Mouse (Mus musculus) lung, adult 2 months (tissue): ENCODE results near the gene Kcng3. TPM values are rescaled to one million over a fixed set of nuclear protein-coding genes. Genes with fewer than 3 reads are reported as not detected.

Experiments used
- DNase-seq: peaks from one replicate; pipeline ENCODE4 v3.0.0; 2022
- H3K4me1 ChIP-seq: fragments of 200-500 bp; 2 replicates; pipeline ENCODE4 v1.6.1; 2011; ENCODE audit warnings: low read length; ENCODE audit not compliant: control insufficient read depth, insufficient read depth
- H3K4me3 ChIP-seq: fragments of 200-500 bp; replicated peaks from 2 replicates; pipeline ENCODE3; 2011; ENCODE audit warnings: low read depth, mild to moderate bottlenecking, control low read depth, low read length; ENCODE audit errors: extremely low read depth
- CTCF ChIP-seq: fragments of 200-500 bp; IDR thresholded peaks from 2 replicates; pipeline ENCODE4 v1.5.1; 2011; ENCODE audit warnings: mild to moderate bottlenecking, low read length, control low read depth; ENCODE audit not compliant: insufficient read depth
- POLR2A ChIP-seq: fragments of 200-500 bp; IDR thresholded peaks from 2 replicates; pipeline ENCODE4 v1.6.1; 2011; ENCODE audit warnings: low read depth, mild to moderate bottlenecking, control low read depth, low read length, borderline replicate concordance; ENCODE audit errors: extremely low read depth
- WGBS: fragments of 180-500 bp; shearing (Covaris S2); methylation state at CpG from one replicate; pipeline ENCODE4 v1.1.7; 2018; 5-methylcytosine and 5-hydroxymethylcytosine counted together
- polyA plus RNA-seq: library from polyadenylated mRNA; depleted of rRNA; stranded (reverse); fragments of >200 nt; gene quantifications from 2 replicates; pipeline ENCODE4 v1.2.3, GENCODE M21; 2012

Gene Kcng3
- polyA plus RNA-seq, 1 experiment: 0.05 TPM

DNA sequence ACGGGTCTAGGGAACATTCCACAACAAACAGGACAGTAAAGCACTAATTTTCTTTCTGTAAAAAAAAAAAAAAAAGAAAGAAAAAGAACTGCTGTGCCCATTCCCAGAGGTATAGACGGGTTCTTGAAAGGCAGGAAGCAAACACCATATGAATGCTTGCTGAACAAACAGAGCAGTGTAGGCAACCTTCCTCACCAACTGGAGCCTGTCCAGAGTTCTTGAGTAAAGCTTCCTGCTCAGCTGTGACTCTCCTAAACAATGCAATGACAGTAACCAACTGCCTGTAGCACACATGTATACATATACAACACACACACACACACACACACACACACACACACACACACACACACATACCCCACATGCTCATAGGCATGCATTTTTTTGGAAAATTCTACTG lies 49.1 kb downstream of the Kcng3 start:
- no peak for DNase-seq
- no peak overlapping the region for H3K4me3 ChIP-seq
- TF ChIP-seq POLR2A: no peak
- TF ChIP-seq CTCF: no peak
- 21% methylated on average over 2 of the region's 2 CpGs for WGBS
- H3K4me1 ChIP-seq: no peaks in the 10 kb centered on the region

DNA sequence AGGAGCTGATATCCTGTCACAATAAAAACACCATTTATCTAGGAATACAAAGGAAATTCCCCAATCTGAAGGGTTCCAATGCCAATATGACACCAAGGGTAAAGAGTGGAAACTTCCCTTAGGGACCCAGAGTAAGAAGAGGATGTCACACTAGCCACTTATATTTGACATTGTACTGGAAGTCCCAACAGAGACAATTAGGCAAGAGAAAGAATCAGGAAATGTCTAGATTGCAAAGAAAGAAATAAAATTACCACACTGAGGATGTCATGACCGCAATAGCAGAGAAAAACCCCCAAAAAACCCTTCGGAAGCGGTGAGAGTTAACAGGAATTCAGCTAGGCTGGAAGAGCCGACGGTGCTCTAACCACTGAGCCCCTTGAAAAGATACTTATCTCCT lies 51.0 kb downstream of the Kcng3 start:
- no peak for DNase-seq
- TF ChIP-seq CTCF (no peak), POLR2A (no peak)
- no peaks in the 10 kb centered on the region for H3K4me1 ChIP-seq
- H3K4me3 ChIP-seq: no peak overlapping the region
- WGBS: 83% methylated on average over 5 of the region's 5 CpGs

DNA sequence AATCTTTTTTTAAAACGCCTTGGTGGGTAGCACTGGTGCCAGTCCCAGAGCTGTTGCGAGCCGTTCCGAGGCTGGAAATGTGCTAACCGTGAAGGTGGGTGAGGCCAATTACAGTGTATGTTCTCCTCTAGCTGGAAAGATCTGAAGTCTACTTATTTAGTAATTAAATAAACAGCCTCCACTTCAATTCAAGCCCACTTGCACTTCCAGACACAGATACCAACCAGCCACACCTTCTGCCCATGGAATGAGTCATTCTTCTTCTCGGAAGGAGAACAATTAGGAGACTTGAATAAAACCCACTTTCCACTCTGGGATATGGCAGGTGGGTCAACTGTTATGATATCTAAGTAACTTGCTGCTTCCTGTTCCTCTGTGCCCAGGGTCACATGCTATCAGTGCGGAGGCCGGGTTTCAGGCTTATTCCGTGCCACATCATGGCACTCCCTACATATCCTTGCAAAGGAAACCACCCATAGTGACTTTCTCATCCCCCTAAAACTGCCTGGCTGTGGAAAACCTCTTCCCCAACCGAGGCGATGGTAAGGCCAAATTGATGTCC lies 54.8 kb downstream of the Kcng3 start:
- 70% methylated on average over 11 of the region's 11 CpGs for WGBS
- Histone ChIP-seq H3K4me1 (no peaks in the 10 kb centered on the region), H3K4me3 (no peak overlapping the region)
- DNase-seq: no peak
- TF ChIP-seq CTCF (no peak), POLR2A (no peak)

DNA sequence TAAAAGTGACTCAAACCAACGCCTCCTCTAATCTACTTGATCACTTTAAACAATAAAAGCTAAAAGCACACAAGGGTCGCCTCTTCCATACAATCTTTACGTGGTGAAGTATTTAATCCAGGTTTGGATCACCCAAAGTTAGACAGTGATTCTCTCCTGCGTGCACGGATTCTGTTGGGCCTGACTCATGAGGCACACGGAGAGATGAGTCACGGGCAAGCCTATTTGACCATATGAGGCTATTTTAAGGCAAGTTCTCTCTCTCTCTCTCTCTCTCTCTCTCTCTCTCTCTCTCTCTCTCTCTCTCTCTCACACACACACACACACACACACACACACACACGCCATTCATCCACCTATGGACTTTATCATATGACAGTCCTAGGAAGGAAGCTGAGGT lies 57.1 kb downstream of the Kcng3 start:
- no peak for TF ChIP-seq CTCF
- TF ChIP-seq POLR2A: no peak
- no peaks in the 10 kb centered on the region for H3K4me1 ChIP-seq
- 83% methylated on average over 8 of the region's 8 CpGs for WGBS
- no peak for DNase-seq
- no peak overlapping the region for H3K4me3 ChIP-seq

DNA sequence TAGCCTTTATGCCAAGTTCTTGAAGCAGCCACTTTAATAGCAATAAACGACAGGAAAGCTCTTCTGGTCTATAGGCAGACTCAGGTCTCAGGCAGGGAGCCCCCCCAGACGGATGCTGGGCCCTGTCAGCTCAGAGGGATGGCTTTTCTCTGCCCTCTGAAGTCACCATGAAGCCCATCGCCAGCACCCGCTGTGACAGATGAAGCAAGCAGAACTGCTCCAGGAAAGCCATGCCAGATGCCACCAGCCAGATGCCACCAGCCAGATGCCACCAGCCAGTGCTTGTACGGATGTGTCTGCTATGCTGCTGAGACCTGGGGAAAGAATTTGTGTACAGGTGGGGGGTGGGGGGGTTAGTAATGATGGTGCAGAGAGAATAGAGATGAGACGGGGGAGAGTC lies 58.6 kb downstream of the Kcng3 start:
- DNase-seq: no peak
- WGBS: 69% methylated on average over 6 of the region's 6 CpGs
- Histone ChIP-seq H3K4me1 (no peaks in the 10 kb centered on the region), H3K4me3 (no peak overlapping the region)
- TF ChIP-seq CTCF (no peak), POLR2A (no peak)

DNA sequence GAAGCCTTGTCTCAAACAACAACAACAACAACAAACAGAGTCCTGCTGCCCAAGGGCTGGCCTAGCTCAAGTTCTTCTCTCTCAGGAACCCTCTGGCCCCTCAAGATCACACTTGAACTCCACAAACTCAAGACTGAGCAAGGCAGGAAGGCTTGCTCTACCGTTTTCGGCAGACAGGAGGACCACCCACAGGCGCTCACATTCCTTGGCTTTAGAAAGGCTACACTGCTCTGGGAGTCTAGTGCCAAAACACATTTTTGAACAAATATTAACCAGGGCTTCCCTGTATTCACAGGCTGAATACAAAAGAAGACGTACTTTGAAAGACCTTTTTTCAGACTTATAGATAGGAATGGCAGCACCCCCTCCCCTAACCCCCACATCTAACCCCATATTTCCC lies 59.3 kb downstream of the Kcng3 start:
- no peaks in the 10 kb centered on the region for H3K4me1 ChIP-seq
- TF ChIP-seq CTCF (no peak), POLR2A (no peak)
- 47% methylated on average over 4 of the region's 4 CpGs for WGBS
- no peak overlapping the region for H3K4me3 ChIP-seq
- no peak for DNase-seq

DNA sequence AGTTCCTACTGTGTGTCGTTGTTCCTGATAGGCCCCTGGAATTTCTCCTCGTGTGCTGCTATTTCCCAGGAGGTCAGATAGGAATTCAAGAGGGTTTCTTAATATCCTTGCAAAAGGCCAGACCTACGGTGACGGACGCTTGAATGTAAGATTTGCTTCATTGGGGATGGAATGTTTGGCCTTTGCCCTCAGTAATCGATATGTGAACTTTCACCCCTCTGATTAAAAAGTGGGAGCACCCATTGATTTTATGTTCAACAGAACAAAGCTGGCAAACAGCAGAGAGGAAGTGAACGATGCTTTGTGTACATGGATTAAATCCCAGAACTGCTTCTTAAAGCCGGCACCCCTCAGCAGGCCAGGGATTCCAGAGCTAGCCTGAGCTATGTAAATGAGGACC lies 64.3 kb downstream of the Kcng3 start:
- Histone ChIP-seq H3K4me1 (no peaks in the 10 kb centered on the region), H3K4me3 (no peak overlapping the region)
- 63% methylated on average over 8 of the region's 8 CpGs for WGBS
- no peak for DNase-seq
- no peak for TF ChIP-seq CTCF
- TF ChIP-seq POLR2A: no peak

DNA sequence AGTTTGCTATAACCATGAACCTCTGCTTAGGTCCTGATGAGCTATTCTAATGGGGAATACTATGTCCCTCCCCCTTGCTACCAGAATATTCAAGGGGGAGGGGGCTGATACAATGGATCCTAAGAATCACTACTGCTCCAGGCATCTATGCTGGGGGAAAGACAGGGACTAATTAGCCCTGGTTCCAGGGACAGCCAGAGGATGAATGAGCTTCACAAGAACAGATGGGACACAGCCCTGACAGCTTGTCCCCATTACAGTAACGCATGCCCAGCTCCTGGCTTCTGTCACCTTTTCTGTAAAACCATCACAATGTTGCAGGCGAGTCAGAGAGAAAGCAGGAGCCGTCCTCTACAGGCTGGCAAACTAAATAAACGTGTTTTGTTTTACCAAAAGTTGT lies 66.2 kb downstream of the Kcng3 start:
- no peak for DNase-seq
- Histone ChIP-seq H3K4me1 (no peaks in the 10 kb centered on the region), H3K4me3 (no peak overlapping the region)
- 66% methylated on average over 4 of the region's 4 CpGs for WGBS
- no peak for TF ChIP-seq CTCF
- TF ChIP-seq POLR2A: no peak

DNA sequence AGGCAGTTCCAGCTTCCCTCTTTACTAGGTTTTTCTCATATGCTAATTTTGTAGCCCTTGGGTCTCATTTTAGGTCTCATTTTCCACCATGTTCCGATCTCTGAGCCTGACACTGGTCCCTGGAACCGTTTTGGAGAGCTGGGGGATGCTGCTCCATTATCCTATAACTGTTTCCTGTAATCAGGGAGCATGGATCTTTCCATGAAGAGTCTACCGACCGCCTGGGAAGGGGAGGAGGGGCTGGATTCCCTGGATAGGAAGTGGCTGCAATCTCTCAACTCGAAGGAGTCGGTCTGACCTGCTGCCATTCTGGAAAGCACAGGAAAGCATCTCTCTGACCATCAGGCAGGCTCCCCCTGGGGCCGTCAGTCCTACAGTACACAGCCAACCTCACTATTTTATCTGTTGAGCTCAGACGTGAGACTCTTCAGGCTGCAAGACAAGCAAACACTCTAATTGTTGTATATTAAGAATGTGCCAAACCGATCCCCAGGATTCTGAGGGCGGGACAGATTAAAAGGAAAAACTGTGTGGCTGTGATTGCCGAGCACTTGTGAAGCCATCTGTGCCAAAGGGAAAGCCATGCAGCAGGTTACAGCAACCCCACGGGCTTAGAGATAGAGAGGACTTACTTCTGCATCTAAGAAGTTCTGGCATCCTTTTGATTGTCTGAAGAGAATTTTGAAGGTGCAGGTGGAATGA lies 67.4 kb downstream of the Kcng3 start:
- 40% methylated on average over 12 of the region's 12 CpGs for WGBS
- Histone ChIP-seq H3K4me1 (no peaks in the 10 kb centered on the region), H3K4me3 (no peak overlapping the region)
- no peak for DNase-seq
- no peak for TF ChIP-seq CTCF
- TF ChIP-seq POLR2A: no peak

DNA sequence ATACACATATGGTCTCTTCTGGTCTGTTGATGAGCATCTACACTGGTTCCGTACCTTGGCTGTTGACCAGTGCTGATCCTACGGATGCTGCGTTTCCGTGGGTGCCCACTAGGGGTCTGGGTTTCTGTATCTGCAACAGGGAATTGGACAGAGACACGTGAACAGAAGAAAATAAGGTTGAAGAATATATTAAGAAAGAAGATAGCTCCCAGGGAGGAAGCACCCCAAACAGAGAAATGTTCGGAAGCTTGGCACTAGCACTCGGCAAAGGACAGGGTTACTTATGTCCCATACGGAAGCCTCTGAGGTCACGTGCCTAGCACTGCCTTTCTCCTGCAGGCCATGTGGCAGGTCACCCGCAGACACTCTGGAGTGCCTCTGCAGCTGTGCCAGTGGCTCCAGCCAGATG lies 68.0 kb downstream of the Kcng3 start:
- WGBS: 37% methylated on average over 10 of the region's 10 CpGs
- DNase-seq: peak; percentile 57
- peak overlapping the region; percentile 36 for H3K4me3 ChIP-seq
- no peaks in the 10 kb centered on the region for H3K4me1 ChIP-seq
- no peak for TF ChIP-seq POLR2A
- peak; percentile 66 for TF ChIP-seq CTCF
